Mouse (Mus musculus) megakaryocyte progenitor cell, adult 5-6 weeks (primary cell): Measurements from ENCODE around the gene Adam1a. TPM values are rescaled to one million over a fixed set of nuclear protein-coding genes. Genes with fewer than 3 reads are reported as not detected.

ENCODE experiments used
- ATAC-seq: replicated peaks from 2 replicates; pipeline ENCODE4 v1.8.0; 2016; ENCODE audit warnings: mild to moderate bottlenecking, moderate TSS enrichment, inconsistent platforms; ENCODE audit not compliant: poor library complexity
- total RNA-seq, 2 experiments: library from RNA; stranded (forward) in 1 of 2; stranded (reverse) in 1 of 2; fragments of 157-497, 149-512 nt in 1 of 2; fragments of 200-1000 nt in 1 of 2; gene quantifications; 2 replicates each; pipeline versions ENCODE4 v1.2.3 to v1.2.4; 2015 to 2017

The Adam1a gene
- total RNA-seq, 2 experiments from 2014 or later = 1.2 to 2.0 TPM

DNA sequence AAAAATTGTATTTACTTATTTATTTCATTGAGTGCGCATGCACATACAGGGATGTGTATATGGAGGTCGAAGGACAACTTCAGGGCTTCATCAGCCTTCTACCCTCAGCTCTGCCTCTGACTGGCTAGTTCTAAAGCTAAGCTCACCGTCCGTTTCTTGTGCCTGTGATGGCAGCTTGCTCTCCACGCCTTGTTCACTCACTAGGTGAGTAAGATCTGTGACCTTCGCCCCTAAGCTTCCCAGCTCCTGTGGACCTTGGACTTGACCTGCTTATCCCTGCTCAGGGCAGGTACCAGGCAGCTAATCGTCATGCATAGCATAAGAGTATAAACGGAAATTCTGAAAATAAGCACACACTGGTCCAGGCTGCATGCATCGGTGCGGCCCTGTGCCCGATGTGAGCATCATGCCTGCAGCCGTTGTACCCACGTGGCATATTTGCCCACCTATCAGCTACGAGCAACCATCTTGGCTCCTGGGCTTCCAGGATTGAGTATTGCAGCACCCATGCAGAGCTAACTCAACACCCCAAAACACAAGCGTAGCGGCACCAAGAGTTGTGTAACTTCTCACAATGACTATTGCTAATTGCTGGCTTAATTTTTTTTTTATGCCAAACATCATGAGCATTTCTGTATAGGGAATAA is 20.9 kb upstream of the Adam1a start:
- ATAC-seq = no peak

DNA sequence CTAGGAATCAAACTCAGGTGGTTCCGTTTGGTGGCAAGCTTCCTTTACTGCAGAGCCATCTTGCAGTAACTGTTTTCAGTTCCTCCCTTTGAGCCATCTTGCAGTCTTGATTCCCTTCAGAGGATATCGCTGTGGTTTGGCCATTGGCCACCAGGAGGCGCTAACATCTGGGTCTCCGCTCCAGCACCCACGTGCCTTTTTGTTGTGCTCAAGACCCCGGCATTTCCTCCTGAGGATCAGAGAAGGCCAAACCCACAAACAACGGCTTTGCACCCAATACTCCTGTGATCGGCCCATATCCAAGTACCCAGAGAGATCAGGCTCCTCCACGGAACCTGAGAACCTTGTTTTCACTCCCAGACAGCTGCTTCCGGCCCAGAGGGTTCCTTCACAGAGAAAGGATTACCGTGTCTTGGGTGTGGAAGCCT is 19.2 kb upstream of the Adam1a start:
- ATAC-seq = peak; percentile 96

DNA sequence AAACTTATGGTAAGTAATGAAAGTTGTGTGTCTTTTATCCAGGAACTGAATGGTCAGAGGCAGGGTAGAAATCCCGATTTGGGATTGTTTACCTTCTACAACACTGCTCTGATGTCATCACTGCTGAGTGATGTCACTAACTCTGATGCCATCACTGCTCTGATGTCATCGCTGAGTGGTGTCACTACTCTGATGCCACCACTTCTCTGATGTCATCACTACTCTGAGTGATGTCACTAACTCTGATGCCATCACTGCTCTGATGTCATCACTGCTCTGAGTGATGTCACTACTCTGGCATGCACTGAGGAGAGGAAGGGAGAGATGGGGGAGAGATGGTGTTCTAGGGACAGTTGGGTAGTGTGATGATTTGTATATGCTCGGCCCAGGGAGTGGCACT is 17.2 kb upstream of the Adam1a start:
- no peak; the same call in 1 of the 2 replicates for ATAC-seq

DNA sequence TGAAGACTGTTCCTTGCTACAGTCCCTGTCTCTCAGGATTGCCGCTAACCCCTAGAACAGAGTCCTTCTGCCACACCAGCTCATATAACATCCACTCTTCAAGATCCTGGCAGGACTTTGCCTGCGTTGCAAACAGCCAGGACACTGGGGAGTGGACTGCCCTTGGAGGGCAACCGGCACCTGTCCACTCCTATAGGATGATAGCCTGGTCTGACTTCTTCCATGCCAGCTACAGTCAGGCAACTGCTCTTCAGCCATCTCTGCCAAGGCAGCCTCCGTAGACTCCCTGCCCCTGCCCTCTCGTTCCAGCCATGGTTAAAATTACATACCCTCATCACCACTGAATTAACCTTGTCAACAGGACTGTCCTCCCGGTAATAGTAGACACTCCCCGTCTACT is 3.9 kb upstream of the Adam1a start:
- no peak for ATAC-seq

DNA sequence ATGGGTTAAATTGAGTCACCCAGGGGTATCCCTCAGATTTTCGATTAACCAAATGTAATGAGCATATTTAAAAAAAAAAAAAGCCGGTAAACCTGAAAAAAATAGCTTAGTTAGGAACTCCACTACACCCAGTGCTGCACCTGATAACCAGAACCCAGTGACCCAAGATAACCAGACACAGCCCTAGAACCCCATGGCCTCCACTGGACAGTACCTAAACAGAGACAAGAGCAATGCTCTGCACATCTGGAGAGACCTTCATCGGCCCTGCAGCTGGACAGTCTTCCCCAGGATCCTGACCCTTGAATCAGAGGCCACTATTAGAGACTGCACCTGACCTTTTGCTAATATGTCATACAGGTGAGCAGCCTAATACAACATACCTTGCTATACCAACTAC is 1.8 kb upstream of the Adam1a start:
- ATAC-seq = no peak

DNA sequence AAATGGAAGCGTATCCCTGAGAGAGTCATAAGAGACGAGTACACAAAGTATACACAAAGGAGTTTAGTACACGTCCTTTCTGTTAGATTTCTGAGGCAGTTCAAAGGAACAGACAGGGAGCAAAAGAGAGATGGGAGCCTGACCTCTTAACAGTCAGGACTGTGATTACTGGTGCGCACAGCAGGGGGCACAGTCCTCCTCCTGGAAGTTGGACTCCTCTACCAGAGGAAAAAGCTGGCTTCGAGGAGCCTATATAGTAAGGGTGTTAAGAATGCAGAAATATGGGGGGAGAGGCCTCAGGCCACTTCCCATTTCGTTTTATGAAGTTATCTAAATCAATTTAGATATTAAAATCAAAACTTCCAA is 1.2 kb upstream of the Adam1a start:
- peak; percentile 77 for ATAC-seq

DNA sequence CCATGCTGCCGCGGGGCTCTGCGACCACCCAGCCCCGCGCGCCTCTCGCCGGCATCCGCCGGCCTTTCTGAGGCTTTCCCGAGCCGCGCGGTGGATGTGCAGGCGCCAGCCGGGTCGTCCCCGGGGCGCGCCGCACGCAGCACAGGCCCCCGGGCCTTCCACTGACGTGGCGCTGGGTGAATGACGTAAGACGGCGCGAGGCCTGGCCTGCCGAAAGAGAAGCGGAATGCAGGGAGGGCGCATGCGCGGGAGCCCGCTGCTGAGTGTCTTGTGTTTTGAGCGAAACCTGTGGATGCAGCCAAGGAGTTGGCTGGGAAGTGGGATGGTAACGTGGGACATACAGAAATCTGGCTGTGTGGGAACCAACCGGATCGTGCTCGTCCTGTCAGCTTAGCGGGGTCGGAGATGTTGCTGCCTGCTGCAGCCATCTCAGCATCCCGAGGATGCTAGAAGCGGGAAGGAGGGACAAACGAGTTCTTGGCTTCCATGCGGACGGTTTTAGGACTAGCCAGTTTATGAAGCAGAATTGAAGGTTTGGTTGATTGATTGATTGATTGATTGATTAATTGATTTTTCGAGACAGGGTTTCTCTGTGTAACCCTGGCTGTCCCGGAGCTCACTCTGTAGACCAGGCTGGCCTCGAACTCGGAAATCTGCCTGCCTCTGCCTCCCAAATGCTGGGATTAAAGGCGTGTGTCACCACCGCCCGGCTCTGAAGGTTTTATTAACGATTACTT is 679 bp upstream of the Adam1a start, which contains the start of gene Mapkapk5:
Mapkapk5 (minus strand) TSS at position 113 of the 737 bp plus-strand sequence.
- ATAC-seq = peak; percentile 91

DNA sequence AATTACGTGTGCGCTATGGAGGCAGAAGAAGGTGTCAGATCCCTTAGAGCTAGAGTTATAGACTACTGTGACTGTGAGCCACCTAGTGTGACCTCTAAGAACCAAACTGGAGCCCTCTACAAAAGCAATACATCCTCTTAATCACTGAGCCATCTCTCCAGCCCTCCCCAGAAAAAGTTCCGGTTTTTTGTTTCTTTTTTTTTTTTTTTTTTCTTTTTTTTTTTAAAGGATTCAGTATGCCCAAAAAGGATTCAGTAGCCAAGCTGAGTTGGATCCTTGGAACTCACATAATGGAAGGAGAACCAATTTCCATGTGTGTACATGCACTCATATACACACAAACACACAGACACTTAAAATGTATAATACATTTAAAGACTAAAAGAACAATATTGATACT is 1.9 kb downstream of the Adam1a start:
- no peak for ATAC-seq

DNA sequence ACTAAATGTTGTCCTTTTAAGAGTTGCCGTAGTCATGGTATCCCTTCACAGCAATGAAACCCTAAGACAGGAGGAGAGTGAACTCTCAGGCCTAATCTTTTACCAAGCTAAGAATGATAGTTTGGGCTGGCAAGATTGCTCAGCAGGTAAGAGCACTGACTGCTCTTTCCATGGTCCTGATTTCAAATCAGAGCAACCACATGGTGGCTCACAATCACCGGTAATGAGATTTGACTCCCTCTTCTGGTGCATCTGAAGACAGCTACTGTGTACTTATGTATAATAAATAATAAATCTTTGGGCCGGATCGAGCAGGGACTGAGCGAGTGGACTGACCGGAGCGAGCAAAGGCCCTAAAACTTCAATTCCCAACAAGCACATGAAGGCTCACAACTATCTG is 4.0 kb downstream of the Adam1a start:
- no peak for ATAC-seq

DNA sequence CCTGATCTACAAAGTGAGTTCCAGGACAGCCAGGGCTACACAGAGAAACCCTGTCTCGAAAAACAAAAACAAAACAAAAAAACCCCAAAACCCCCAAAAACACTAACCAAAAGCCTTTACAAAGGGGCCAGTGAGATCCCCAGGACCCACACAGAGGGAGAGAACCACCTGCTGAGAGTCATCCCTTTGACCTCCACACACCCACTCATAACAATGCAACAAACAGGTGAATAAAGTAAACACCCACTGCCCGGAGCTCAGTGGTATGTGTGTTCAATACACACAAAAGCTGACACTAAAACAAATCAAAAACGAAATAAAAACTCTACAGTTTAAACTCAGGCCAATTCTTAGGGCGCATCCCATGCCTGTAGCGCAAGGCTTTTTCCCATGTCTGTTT is 5.2 kb downstream of the Adam1a start:
- ATAC-seq = no peak

DNA sequence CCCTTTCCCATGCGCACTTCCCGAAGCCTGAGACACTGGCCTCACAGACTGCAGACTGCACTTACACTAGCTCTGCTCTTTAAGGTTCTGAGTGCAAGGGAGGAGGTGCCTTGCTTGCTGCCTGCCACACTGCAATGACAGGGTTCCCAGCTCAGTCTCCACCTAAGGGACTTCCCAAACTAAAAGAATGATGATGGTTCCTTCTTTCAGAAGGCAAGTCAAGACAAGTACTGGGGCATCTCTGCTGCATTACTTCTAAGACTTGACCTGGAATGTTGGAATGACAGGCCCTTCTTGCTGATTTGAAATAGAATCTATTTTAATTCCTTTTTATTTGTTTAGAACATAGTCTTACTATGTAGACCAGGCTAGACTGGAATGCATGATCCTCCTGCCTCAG is 7.7 kb downstream of the Adam1a start:
- no peak for ATAC-seq

DNA sequence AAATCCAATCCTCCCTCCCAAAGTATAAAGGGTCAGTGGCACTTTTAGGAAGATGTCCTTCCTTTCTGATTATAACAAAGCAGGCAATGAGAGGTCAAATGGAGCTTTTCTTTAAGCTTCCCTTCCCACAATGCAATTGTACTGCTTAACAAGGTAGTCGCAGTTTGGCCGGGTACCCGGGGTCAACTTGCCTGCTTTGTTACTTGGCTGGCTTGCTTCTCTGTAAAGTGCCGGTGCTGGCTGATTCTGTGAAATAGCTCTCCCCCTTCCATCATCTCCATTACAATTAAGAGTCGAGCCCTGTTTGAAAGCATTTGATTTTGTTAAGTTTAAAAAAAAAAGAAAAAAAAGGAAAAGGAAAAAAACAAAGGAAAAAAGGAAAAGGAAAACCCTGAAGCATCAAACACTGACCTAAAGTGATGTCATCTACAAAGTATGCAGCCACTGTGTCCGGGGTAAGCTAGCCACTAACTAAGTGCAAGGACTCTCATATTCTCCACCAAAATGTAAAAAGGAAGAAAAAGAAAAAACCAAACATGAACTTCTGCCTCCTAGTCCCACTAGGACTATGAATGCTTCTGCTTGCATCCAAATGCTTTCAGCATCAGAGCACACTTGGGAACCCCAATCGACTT is 8.2 kb downstream of the Adam1a start:
- ATAC-seq = no peak

DNA sequence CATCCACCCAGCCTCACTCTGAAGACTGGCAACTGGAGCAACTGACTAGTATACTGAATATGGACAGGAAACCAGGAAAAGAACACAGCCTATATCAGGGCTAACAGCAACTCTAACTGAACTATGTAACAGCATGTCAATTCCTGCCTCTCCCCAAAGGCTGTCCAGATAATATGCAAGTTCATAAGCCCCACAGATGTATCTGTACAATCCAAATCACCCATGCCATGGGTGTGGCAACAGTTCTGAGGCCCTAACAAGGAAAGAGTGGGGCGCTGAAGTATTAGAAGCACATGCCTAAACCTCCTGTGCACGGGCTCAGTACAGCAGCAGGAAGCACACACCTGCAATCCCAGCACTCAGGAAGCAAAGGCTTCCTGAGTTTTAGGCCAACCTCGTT is 10.2 kb downstream of the Adam1a start:
- peak; percentile 88 for ATAC-seq

DNA sequence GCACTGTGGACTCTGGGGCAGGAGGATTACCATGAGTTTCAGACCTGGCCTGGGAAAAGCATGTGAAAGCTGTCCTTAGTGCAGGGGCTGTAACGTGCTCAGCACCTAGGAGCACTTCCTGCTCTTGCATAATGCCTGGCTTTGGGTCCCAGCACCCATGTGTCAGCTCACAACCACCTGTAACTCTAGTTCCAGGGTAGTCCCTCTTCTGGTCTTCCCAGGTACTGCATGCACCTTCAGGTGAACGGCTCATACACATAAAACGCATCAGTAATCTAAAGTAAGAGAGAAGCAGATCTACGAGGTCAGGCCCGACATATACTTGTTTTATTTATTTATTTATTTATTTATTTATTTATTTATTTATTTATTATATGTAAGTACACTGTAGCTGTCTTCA is 10.8 kb downstream of the Adam1a start:
- peak; percentile 47 for ATAC-seq

DNA sequence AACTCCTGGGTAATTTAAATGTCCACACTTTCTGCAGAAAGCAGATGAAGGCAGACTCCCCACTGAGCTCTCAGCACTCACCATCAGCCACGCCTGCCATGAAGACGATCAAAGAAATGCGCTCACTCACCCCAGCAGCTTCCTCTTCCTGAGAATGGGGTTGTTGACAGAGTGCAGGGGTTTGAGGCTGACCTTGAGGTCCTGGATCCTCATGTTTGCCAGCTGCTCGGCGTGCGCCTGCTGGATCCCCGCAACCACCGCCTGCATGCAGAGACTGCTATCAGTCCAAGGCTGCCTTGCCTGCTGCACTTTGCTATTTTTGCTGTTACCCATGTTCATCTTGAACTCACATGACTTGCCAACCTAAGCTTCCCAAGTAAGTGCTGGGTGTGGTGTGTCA is 18.3 kb downstream of the Adam1a start:
- no peak for ATAC-seq

DNA sequence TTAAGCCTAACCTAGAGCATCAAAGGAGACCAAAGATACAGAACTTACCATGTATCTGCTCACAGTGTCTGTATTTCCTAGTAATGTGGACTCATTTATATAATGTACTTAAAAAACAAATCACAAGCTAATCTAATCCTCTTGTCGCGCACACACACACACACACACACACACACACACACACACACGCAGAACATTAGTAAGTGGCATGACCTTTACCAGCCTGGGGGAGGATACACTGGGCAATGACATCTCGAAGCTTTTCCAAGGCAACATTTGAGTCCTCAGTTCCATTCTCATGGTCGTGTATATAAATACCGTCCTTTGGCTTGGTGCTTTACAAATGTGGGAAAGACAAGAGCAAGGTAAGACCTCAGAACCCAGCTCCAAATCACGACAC is 18.8 kb downstream of the Adam1a start:
- ATAC-seq = no peak

DNA sequence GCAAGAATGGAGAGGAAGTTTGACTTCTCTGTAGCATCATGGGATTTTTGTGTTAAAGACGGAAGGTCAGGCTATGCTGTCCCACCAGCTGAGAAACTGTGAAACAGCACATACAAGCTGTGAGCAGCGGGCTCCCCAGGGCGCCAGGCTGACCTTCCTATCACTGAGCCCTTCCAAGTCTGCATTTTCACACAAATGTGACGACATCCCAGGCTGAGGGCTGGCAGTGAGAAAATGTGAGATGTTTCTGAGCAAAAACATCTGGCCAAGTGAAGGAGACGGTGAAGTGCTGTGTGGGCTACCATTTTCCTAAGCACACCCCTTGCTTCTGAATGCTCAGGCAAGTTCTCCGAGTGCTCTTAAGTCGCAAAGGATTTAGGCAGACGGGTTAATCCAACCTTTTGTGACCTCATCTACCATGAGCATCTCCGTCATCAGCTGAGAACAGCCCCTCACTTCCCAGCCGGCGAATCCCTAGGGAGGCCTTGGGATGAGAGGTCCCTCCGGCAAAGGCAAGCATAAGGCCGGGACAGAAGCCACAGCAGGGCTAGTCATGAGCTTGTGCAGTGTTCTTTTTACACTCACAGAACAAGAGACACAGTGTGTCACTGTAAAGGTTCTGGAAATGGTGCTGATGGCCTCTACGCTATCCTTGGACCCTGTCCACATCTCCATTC is 19.4 kb downstream of the Adam1a start:
- ATAC-seq = no peak

DNA sequence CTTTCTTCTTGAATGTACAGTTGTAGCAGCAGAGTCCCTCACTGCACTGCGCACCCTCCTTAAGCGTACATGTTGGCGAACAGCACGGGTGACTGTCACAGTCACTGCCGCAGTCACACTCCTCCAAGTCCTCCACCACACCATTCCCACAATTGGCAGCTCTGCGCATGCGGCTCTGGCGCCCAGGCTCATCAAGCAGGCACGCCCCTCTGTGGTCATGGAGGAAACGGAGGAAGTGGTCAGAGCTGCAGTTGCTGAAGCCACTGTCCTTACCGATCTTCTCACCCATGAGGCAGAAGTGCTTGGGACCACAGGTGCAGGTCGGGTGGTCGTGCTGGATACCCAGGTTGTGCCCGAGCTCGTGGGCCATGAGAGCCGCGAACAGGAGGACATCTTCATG is 25.5 kb downstream of the Adam1a start:
- peak; percentile 93 for ATAC-seq

DNA sequence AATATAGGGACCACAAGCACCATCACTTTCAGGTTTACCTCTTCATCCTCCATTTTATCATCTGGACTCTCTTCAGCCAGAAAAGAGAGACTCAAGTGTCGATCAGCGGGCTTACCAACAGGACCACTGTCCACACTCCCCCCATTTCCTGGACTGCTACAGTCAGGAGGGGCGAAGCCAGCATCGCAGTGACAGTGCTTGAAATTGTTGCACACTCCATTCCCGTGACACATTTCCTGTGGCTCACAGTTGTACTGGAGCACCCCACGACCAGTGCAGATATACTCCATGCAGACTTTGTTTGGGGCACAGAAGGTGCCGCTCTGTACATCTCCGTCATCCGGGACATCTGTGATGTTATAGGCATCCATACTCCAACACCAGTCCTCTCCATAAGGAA is 26.3 kb downstream of the Adam1a start:
- ATAC-seq = peak; percentile 50; the same call in 1 of the 2 replicates

DNA sequence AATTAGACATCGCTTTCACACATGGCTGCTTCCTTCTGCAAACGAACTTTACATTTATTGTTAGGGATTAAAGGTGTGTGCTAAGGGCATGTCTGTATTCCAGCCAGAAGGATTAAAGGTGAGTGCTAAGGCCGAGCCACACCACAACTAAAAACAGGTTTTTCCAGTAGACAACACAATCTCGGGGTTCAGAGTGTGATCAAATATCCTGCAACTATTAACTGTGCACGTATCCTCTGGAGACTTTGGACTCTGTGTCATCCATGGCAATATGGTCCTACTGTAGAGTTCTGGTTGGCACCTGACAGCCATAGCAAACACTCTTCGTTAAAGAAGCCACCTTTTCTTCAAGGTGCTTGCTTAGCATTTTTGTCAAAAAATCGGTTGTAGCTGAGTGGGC is 35.3 kb downstream of the Adam1a start:
- ATAC-seq = no peak

DNA sequence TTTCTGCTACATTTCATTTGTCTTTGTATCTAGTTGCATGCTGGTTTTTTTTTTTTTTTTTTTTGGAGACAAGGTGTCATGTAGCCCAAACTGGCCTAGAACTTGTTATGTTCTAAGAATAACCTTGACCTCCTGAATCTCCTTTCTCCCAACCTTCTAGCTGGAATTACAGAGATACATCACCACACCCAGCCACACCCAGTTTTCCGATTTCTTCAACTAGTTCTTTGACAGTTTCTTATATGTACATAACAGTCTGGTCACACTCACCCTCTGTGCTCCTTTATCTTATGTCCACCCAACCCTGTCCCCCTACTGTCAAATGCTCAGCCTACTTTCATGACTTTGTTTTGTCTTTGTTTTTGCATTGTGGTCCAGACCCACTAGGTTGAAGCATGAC is 38.4 kb downstream of the Adam1a start:
- no peak for ATAC-seq

DNA sequence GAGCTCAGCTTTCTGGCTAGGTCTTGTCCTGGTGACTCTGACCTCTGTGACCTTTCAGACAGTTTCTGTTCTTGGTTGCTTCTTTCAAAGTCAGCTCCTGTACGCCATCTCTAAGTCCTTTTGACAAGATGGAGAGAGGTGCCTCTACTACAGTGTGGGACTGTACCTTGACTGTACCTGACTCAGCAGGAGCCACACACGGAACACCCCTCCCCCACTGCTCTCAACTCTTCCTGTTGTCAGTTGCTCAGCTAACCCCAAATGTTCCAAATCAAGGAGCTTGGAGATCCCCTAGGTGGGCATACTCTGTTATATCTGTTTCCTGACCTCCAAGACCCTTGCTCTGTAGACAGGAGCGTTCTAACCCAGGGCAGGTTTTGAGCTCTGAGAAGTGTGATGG is 42.1 kb downstream of the Adam1a start, which contains the start of gene Adam1b:
Adam1b (minus strand) TSS at position 205 of the 400 bp plus-strand sequence.
- no peak for ATAC-seq
